Mouse (Mus musculus): ENCODE data around the gene Arhgef15.

GRCm38 (mm10) chr11:68946001-68946400 lies 11.3 kb downstream of the Arhgef15 start:
- no peak for TF ChIP-seq POLR2A (IDR thresholded peaks at IDR 0.05; ENCODE audit: low read depth, low read length)
- TF ChIP-seq CTCF (IDR thresholded peaks at IDR 0.05; ENCODE audit: borderline replicate concordance, insufficient read depth, low read length) = no peak

Data from embryonic fibroblast, embryonic 13.5 days (primary cell).